9 mouse cellular contexts compared by ENCODE assay signal in genomic region chr4:150583777-150584135, GRCm38 (mm10).
DNase-seq lines count a peak whose midpoint lies in the region; ATAC-seq and TF ChIP-seq lines count a peak whose summit lies in the region.
"Had no signal": no experiment of that assay in that cellular context is flagged by ENCODE, and none has a peak within 500 bp of the region (broad histone marks: within the 10 kb centered on the region; RNA-seq: fewer than 3 reads in every experiment).

No protein-coding gene starts in this region.

- no peak for ATAC-seq in heart, embryonic 16.5 days (replicated peaks; ENCODE audit: extremely low read depth, insufficient read depth, low FRiP score)
- ATAC-seq in forebrain, postnatal 0 days = peak; percentile 36; the same call in 1 of the 2 replicates

- H3K27me3 ChIP-seq in heart, embryonic 16.5 days (ENCODE audit: control insufficient read depth, insufficient read depth, low read length) = no peaks in the 10 kb centered on the region
- no peaks in the 10 kb centered on the region for H3K27me3 ChIP-seq in forebrain, postnatal 0 days (ENCODE audit: insufficient read depth, low read length)
- H3K27me3 ChIP-seq: Patski had no signal

- peak overlapping the region; percentile 85 for H3K27ac ChIP-seq in heart, embryonic 16.5 days (ENCODE audit: low read length)
- peak overlapping the region; percentile 69 for H3K27ac ChIP-seq in forebrain, postnatal 0 days (ENCODE audit: low read depth, low read length)
- peak overlapping the region; percentile 78 for H3K27ac ChIP-seq in macrophage

- peak overlapping the region; percentile 51 for H3K4me2 ChIP-seq in heart, embryonic 16.5 days (ENCODE audit: low read depth, low read length)
- no peak overlapping the region for H3K4me2 ChIP-seq in forebrain, postnatal 0 days (ENCODE audit: low read depth)

- peaks cover 100% of the 10 kb centered on the region for H3K79me2 ChIP-seq in macrophage (ENCODE audit: inconsistent target)

- no peak for TF ChIP-seq CTCF in forebrain, postnatal 0 days (IDR thresholded peaks at IDR 0.05; ENCODE audit: low read depth)

- WGBS in heart, embryonic 16.5 days = 42% methylated on average over 3 of the region's 3 CpGs
- WGBS in forebrain, postnatal 0 days = 50% methylated on average over 3 of the region's 3 CpGs
- WGBS in macrophage (ENCODE audit: missing documents) = 78% methylated on average over 3 of the region's 3 CpGs

- no peaks in the 10 kb centered on the region for H3K36me3 ChIP-seq in heart, embryonic 16.5 days (ENCODE audit: control insufficient read depth, insufficient read depth)
- H3K36me3 ChIP-seq in forebrain, postnatal 0 days (ENCODE audit: insufficient read depth) = no peaks in the 10 kb centered on the region
- H3K36me3 ChIP-seq in macrophage (ENCODE audit: inconsistent target) = no peaks in the 10 kb centered on the region

- no peak overlapping the region for H3K4me3 ChIP-seq in heart, embryonic 16.5 days (ENCODE audit: low read length)
- H3K4me3 ChIP-seq in forebrain, postnatal 0 days (ENCODE audit: low read depth, low read length) = no peak overlapping the region
- H3K4me3 ChIP-seq in macrophage (ENCODE audit: inconsistent target) = no peak overlapping the region

- no peak for DNase-seq in heart, postnatal 36 days
- DNase-seq in Muller cell, postnatal 12 days (ENCODE audit: inconsistent ontology term) = peak; percentile 28
- DNase-seq in forebrain, postnatal 0 days = no peak
- DNase-seq in layer of hippocampus, postnatal 14 days (ENCODE audit: low spot score in 2 of 2) = no peak
- no peak for DNase-seq in retina, postnatal 1 day
- DNase-seq in gastrocnemius, postnatal 10 days = no peak

- H3K9me3 ChIP-seq in heart, embryonic 16.5 days (replicated peaks; ENCODE audit: control insufficient read depth, low read length) = no peaks in the 10 kb centered on the region
- H3K9me3 ChIP-seq in forebrain, postnatal 0 days (ENCODE audit: low read length) = no peaks in the 10 kb centered on the region

- peak overlapping the region; percentile 54 for H3K9ac ChIP-seq in heart, embryonic 16.5 days (ENCODE audit: low read length)
- 0 out of 2 replicates have a peak overlapping the region, but pooled peaks have one; percentile 22 for H3K9ac ChIP-seq in forebrain, postnatal 0 days

- intact Hi-C loops in heart, postnatal 36 days (cut with DNase I) = loop anchor here (2.0 kb wide), 1 partner anchor 15 kb away; no protein-coding TSS in a partner anchor

- peaks cover 44% of the 10 kb centered on the region for H3K4me1 ChIP-seq in heart, embryonic 16.5 days (ENCODE audit: control insufficient read depth, insufficient read depth, low read length)
- peaks cover 21% of the 10 kb centered on the region for H3K4me1 ChIP-seq in forebrain, postnatal 0 days (ENCODE audit: insufficient read depth)
